Mouse (Mus musculus) layer of hippocampus, postnatal 10 days (tissue): ENCODE data around the gene Zzz3. TPM values are rescaled to one million over a fixed set of nuclear protein-coding genes. Genes with fewer than 3 reads are reported as not detected.
A peak's percentile ranks its signal among the peaks of the same experiment; 100 is the strongest.

Source experiments
- DNase-seq, 2 experiments: peaks; one replicate each; pipeline ENCODE4 v3.0.0; 2021; ENCODE audit warnings: low spot score in 2 of 2
- total RNA-seq, 2 experiments: library from RNA; stranded (reverse); gene quantifications; 2 replicates each; pipeline ENCODE4 v1.2.3; 2021

Zzz3 gene
- total RNA-seq, 2 experiments from 2014 or later: 31.9 to 33.9 TPM

- no peak for DNase-seq
These were observed 70.1 kb downstream of the Zzz3 start for GRCm38 (mm10) chr3:152465338-152465737.

GRCm38 (mm10) chr3:152466849-152467248, 71.6 kb downstream of the Zzz3 start:
- no peak for DNase-seq

GRCm38 (mm10) chr3:152467312-152467711, 72.0 kb downstream of the Zzz3 start:
- no peak for DNase-seq

GRCm38 (mm10) chr3:152468032-152468431, 72.8 kb downstream of the Zzz3 start:
- DNase-seq: no peak

GRCm38 (mm10) chr3:152468569-152469041, 73.3 kb downstream of the Zzz3 start:
- DNase-seq: no peak

GRCm38 (mm10) chr3:152469423-152470200, 74.3 kb downstream of the Zzz3 start:
- no peak for DNase-seq

GRCm38 (mm10) chr3:152470347-152470746, 75.1 kb downstream of the Zzz3 start:
- DNase-seq: no peak

- DNase-seq: no peak
These were observed 77.4 kb downstream of the Zzz3 start for GRCm38 (mm10) chr3:152472676-152473075.

GRCm38 (mm10) chr3:152474582-152475277, 79.5 kb downstream of the Zzz3 start:
- DNase-seq: peak; percentile 69

- no peak for DNase-seq
These were observed 80.0 kb downstream of the Zzz3 start for GRCm38 (mm10) chr3:152475278-152475669.

- no peak for DNase-seq
These were observed 80.6 kb downstream of the Zzz3 start for GRCm38 (mm10) chr3:152475894-152476293.

GRCm38 (mm10) chr3:152477796-152478527, 82.7 kb downstream of the Zzz3 start:
- DNase-seq: peak; percentile 50 to 72

GRCm38 (mm10) chr3:152478599-152479435, 83.5 kb downstream of the Zzz3 start:
- no peak for DNase-seq

- DNase-seq: no peak
These were observed 85.1 kb downstream of the Zzz3 start for GRCm38 (mm10) chr3:152480336-152480735.

GRCm38 (mm10) chr3:152482182-152482581, 86.9 kb downstream of the Zzz3 start:
- no peak for DNase-seq

GRCm38 (mm10) chr3:152483800-152484199, 88.5 kb downstream of the Zzz3 start:
- no peak for DNase-seq

- no peak for DNase-seq
These were observed 88.9 kb downstream of the Zzz3 start for GRCm38 (mm10) chr3:152484206-152484605.

GRCm38 (mm10) chr3:152488964-152489363, 93.7 kb downstream of the Zzz3 start:
- no peak for DNase-seq

- no peak for DNase-seq
These were observed 95.2 kb downstream of the Zzz3 start for GRCm38 (mm10) chr3:152490423-152490822.

- no peak for DNase-seq
These were observed 97.0 kb downstream of the Zzz3 start for GRCm38 (mm10) chr3:152492241-152492640.

GRCm38 (mm10) chr3:152493813-152494212, 98.5 kb downstream of the Zzz3 start:
- no peak for DNase-seq
